Mouse (Mus musculus) myocyte (in vitro differentiated cells): Measurements from ENCODE around the gene Zfp598.
A peak's percentile ranks its signal among the peaks of the same experiment; 100 is the strongest.

Experiments
- CEBPB ChIP-seq: IDR thresholded peaks from 2 replicates; pipeline ENCODE4 v1.6.1; 2011; ENCODE audit warnings: mild to moderate bottlenecking, moderate library complexity; ENCODE audit not compliant: poor library complexity, insufficient read depth, severe bottlenecking
- E2F4 ChIP-seq: IDR thresholded peaks from one replicate; pipeline ENCODE4 v1.6.1; 2011; ENCODE audit warnings: mild to moderate bottlenecking, control low read depth, moderate library complexity; ENCODE audit not compliant: insufficient read depth
- MAX ChIP-seq: IDR thresholded peaks from one replicate; pipeline ENCODE4 v1.6.1; 2011; ENCODE audit warnings: low read depth, mild to moderate bottlenecking, control low read depth
- MYOG ChIP-seq, 3 experiments: IDR thresholded peaks; one replicate each; pipeline ENCODE4 v1.6.1; 2011; ENCODE audit warnings: control low read depth in 2 of 3, low read depth in 2 of 3, mild to moderate bottlenecking in 2 of 3; ENCODE audit not compliant: insufficient read length in 2 of 3, control insufficient read depth in 1 of 3, insufficient read depth in 1 of 3
- POLR2A ChIP-seq: IDR thresholded peaks from one replicate; pipeline ENCODE4 v1.6.1; 2011; ENCODE audit warnings: low read depth, mild to moderate bottlenecking, control low read depth, moderate library complexity; ENCODE audit not compliant: insufficient read length
- POLR2AphosphoS2 ChIP-seq: IDR thresholded peaks from one replicate; pipeline ENCODE4 v1.6.1; 2011; ENCODE audit warnings: low read depth, control low read depth; ENCODE audit not compliant: insufficient read length
- REST ChIP-seq: IDR thresholded peaks from one replicate; pipeline ENCODE4 v1.6.1; 2011; ENCODE audit warnings: mild to moderate bottlenecking, control low read depth, moderate library complexity; ENCODE audit not compliant: insufficient read depth, insufficient read length
- TCF3 ChIP-seq: IDR thresholded peaks from one replicate; pipeline ENCODE4 v1.6.1; 2011; ENCODE audit warnings: low read depth, control low read depth; ENCODE audit not compliant: insufficient read length

- TF ChIP-seq REST (no peak), POLR2AphosphoS2 (peak; percentile 95), MYOG (IDR thresholded peaks at IDR 0.05; ENCODE audit: control insufficient read depth in 1 of 3, insufficient read depth in 1 of 3, insufficient read length in 2 of 3, low read depth in 2 of 3) (peak in 2 of 3 experiments; percentile 28 to 49), POLR2A (peak; percentile 94), MAX (no peak), E2F4 (no peak), TCF3 (no peak), CEBPB (no peak)
Observed at GRCm38 (mm10) chr17:24724184-24724583, 54.7 kb downstream of the Zfp598 start, which contains the start of gene Ndufb10.
